Mouse (Mus musculus) olfactory bulb, adult 2 months (tissue): ENCODE measurements around the gene Thbs2. TPM values are rescaled to one million over a fixed set of nuclear protein-coding genes. Genes with fewer than 3 reads are reported as not detected.

Experiments used
- H3K27ac ChIP-seq: fragments of 200-500 bp; 2 replicates; pipeline ENCODE4 v1.5.1; 2012; ENCODE audit warnings: low read depth, low read length; ENCODE audit not compliant: insufficient read depth
- H3K4me1 ChIP-seq: fragments of 200-500 bp; 2 replicates; pipeline ENCODE4 v1.6.1; 2012; ENCODE audit warnings: low read length; ENCODE audit not compliant: control insufficient read depth, insufficient read depth
- H3K4me3 ChIP-seq: fragments of 200-500 bp; 2 replicates; pipeline ENCODE4 v1.5.1; 2012; ENCODE audit warnings: mild to moderate bottlenecking, low read depth, low read length, moderate library complexity; ENCODE audit not compliant: insufficient read depth
- CTCF ChIP-seq: fragments of 200-500 bp; IDR thresholded peaks from 2 replicates; pipeline ENCODE4 v1.5.1; 2012; ENCODE audit warnings: low read depth, mild to moderate bottlenecking, low read length, moderate library complexity; ENCODE audit not compliant: insufficient read depth
- POLR2A ChIP-seq: fragments of 200-500 bp; IDR thresholded peaks from 2 replicates; pipeline ENCODE4 v1.6.1; 2012; ENCODE audit warnings: mild to moderate bottlenecking, low read depth, low read length, moderate library complexity; ENCODE audit not compliant: insufficient read depth
- WGBS: fragments of 180-500 bp; shearing (Covaris S2); methylation state at CpG from one replicate; pipeline ENCODE4 v1.1.7; 2018; 5-methylcytosine and 5-hydroxymethylcytosine counted together
- polyA plus RNA-seq: library from polyadenylated mRNA; stranded (reverse); fragments of >200 nt; gene quantifications from 2 replicates; pipeline ENCODE4 v1.2.4, GENCODE M21; 2012; ENCODE audit warnings: low replicate concordance; ENCODE audit not compliant: missing spikeins, insufficient read depth, insufficient read length

Gene Thbs2
- polyA plus RNA-seq, 1 experiment = not detected

GRCm38 (mm10) chr17:14657123-14657522, 36.9 kb downstream of the Thbs2 start:
- Histone ChIP-seq H3K27ac (no peak overlapping the region), H3K4me1 (peaks cover 2% of the 10 kb centered on the region; the same call in 1 of the 2 replicates), H3K4me3 (no peak overlapping the region)
- TF ChIP-seq CTCF (no peak), POLR2A (no peak)

- H3K4me3 ChIP-seq = no peak overlapping the region
- H3K27ac ChIP-seq = no peak overlapping the region
- TF ChIP-seq CTCF = no peak
- no peak for TF ChIP-seq POLR2A
- WGBS = 71% methylated on average over 3 of the region's 3 CpGs
- peaks cover 2% of the 10 kb centered on the region; the same call in 1 of the 2 replicates for H3K4me1 ChIP-seq
These were observed 39.1 kb downstream of the Thbs2 start for GRCm38 (mm10) chr17:14654981-14655380.

GRCm38 (mm10) chr17:14652013-14652412, 42.0 kb downstream of the Thbs2 start:
- WGBS = 87% methylated on average over 7 of the region's 7 CpGs
- TF ChIP-seq POLR2A = no peak
- TF ChIP-seq CTCF = no peak

GRCm38 (mm10) chr17:14647996-14648640, 45.9 kb downstream of the Thbs2 start:
- Histone ChIP-seq H3K27ac (no peak overlapping the region), H3K4me3 (no peak overlapping the region), H3K4me1 (no peaks in the 10 kb centered on the region)
- TF ChIP-seq POLR2A = no peak
- no peak for TF ChIP-seq CTCF
- WGBS = 67% methylated on average over 4 of the region's 4 CpGs

More at GRCm38 (mm10) chr17:14652013-14652412, 42.0 kb downstream of the Thbs2 start:
- Histone ChIP-seq H3K27ac (no peak overlapping the region), H3K4me1 (no peaks in the 10 kb centered on the region), H3K4me3 (no peak overlapping the region)

- Histone ChIP-seq H3K4me3 (no peak overlapping the region), H3K4me1 (no peaks in the 10 kb centered on the region), H3K27ac (no peak overlapping the region)
- TF ChIP-seq CTCF (no peak), POLR2A (no peak)
- 60% methylated on average over 3 of the region's 3 CpGs for WGBS
These were observed 50.0 kb downstream of the Thbs2 start for GRCm38 (mm10) chr17:14643996-14644395.

- 78% methylated on average over 15 of the region's 15 CpGs for WGBS
- Histone ChIP-seq H3K4me1 (no peaks in the 10 kb centered on the region), H3K27ac (no peak overlapping the region), H3K4me3 (no peak overlapping the region)
- TF ChIP-seq POLR2A = no peak
- no peak for TF ChIP-seq CTCF
These were observed 53.5 kb downstream of the Thbs2 start for GRCm38 (mm10) chr17:14640351-14641115.

GRCm38 (mm10) chr17:14635546-14636323, 58.3 kb downstream of the Thbs2 start:
- Histone ChIP-seq H3K4me3 (no peak overlapping the region), H3K27ac (no peak overlapping the region), H3K4me1 (no peaks in the 10 kb centered on the region)
- 91% methylated on average over 8 of the region's 8 CpGs for WGBS
- TF ChIP-seq CTCF (no peak), POLR2A (no peak)

- Histone ChIP-seq H3K4me3 (no peak overlapping the region), H3K27ac (no peak overlapping the region), H3K4me1 (no peaks in the 10 kb centered on the region)
- WGBS = 79% methylated on average over 4 of the region's 4 CpGs
- TF ChIP-seq CTCF = no peak
- TF ChIP-seq POLR2A = no peak
These were observed 65.1 kb downstream of the Thbs2 start for GRCm38 (mm10) chr17:14628901-14629300.
